Mouse (Mus musculus): ENCODE measurements around the gene Dab1. TPM values are rescaled to one million over a fixed set of nuclear protein-coding genes. Genes with fewer than 3 reads are reported as not detected.

The Dab1 gene
- polyA plus RNA-seq, 1 experiment = not detected

DNA sequence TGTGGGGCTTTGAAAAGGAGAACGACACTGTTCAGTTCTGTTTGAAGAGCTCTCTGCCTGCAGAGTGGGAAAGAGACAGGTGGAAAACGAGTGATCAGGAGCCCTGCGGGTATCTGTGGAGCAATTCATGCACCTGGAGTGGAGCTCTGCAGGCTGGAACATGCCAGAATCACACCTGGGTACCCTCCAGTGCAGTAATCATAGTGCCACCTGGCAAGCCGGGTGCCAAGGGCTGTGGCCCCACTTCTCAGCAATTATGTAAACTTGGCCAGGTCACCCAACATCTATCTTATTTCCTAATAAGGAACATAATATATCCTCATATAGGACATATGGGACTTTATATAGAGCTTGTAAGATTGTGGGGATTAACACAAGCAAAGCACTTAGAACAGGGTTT, 156.6 kb downstream of the Dab1 start:
- TF ChIP-seq POLR2A (IDR thresholded peaks at IDR 0.05; ENCODE audit: insufficient read depth, low read depth, low read length) (no peak), CTCF (IDR thresholded peaks at IDR 0.05; ENCODE audit: insufficient read depth, low read depth, low read length) (no peak)
- Histone ChIP-seq H3K4me3 (ENCODE audit: insufficient read depth, low read depth, low read length) (no peak overlapping the region), H3K27ac (ENCODE audit: insufficient read depth, low read depth, low read length) (no peak overlapping the region), H3K4me1 (ENCODE audit: control insufficient read depth, insufficient read depth, low read length) (no peaks in the 10 kb centered on the region)
- WGBS = 93% methylated on average over 4 of the region's 4 CpGs

DNA sequence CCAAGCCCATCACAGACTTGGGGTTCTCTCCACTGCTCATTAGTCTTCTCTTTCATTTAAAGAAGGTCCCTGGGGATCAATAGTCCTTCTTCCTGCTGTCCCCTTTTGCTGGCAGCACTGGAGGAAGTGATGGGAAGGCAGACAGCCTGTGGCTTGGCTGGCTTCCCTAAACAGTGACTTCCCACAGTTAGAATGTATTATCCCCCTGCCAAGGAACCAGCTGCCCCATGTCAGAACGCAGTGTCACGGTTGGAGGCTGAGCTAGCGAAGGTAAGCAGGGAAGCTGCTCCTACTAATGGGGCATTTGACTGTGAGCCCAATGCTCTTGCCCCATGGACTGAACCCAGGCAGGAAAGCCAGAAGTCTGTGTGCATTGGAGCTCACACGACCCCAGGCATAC, 162.2 kb downstream of the Dab1 start:
- WGBS = 59% methylated on average over 4 of the region's 4 CpGs
- no peak overlapping the region for H3K4me3 ChIP-seq (ENCODE audit: insufficient read depth, low read depth, low read length)
- H3K4me1 ChIP-seq (ENCODE audit: control insufficient read depth, insufficient read depth, low read length) = no peaks in the 10 kb centered on the region
- H3K27ac ChIP-seq (ENCODE audit: insufficient read depth, low read depth, low read length) = no peak overlapping the region
- no peak for TF ChIP-seq POLR2A (IDR thresholded peaks at IDR 0.05; ENCODE audit: insufficient read depth, low read depth, low read length)
- no peak for TF ChIP-seq CTCF (IDR thresholded peaks at IDR 0.05; ENCODE audit: insufficient read depth, low read depth, low read length)

DNA sequence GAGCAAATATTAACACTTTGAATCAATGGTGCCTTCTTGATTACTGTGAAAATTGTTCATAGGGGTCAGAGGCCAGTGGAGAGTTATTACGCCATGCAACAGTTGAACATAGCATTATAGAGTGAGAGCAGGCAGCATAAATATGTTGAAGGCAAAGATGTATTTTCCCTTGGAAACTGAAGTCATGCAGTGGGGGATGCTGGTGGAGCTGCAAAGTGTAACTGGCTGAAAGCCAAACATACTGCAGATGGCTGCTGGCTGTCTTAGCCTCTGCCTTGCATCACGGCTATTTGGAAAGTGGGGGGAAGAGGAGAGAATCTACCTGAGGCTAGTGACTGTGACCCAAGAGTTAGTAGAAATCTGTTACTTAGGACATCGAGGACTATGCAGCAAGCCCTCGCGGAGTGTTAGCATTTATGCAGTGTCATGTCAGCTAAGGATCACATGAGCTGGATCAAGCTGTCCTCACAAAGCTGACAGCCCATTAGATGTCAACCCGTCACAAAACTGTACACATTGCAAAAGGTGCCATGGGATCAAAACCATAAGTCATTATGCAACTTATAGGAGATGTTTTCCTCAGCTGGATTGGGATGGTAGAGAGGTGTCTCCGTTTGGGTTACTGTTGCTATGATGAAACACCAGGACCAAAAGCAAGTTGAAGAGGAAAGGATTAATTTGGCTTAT, 164.5 kb downstream of the Dab1 start:
- no peaks in the 10 kb centered on the region for H3K4me1 ChIP-seq (ENCODE audit: control insufficient read depth, insufficient read depth, low read length)
- no peak overlapping the region for H3K4me3 ChIP-seq (ENCODE audit: insufficient read depth, low read depth, low read length)
- TF ChIP-seq CTCF (IDR thresholded peaks at IDR 0.05; ENCODE audit: insufficient read depth, low read depth, low read length) = no peak
- no peak for TF ChIP-seq POLR2A (IDR thresholded peaks at IDR 0.05; ENCODE audit: insufficient read depth, low read depth, low read length)
- WGBS = 81% methylated on average over 7 of the region's 7 CpGs
- H3K27ac ChIP-seq (ENCODE audit: insufficient read depth, low read depth, low read length) = no peak overlapping the region

DNA sequence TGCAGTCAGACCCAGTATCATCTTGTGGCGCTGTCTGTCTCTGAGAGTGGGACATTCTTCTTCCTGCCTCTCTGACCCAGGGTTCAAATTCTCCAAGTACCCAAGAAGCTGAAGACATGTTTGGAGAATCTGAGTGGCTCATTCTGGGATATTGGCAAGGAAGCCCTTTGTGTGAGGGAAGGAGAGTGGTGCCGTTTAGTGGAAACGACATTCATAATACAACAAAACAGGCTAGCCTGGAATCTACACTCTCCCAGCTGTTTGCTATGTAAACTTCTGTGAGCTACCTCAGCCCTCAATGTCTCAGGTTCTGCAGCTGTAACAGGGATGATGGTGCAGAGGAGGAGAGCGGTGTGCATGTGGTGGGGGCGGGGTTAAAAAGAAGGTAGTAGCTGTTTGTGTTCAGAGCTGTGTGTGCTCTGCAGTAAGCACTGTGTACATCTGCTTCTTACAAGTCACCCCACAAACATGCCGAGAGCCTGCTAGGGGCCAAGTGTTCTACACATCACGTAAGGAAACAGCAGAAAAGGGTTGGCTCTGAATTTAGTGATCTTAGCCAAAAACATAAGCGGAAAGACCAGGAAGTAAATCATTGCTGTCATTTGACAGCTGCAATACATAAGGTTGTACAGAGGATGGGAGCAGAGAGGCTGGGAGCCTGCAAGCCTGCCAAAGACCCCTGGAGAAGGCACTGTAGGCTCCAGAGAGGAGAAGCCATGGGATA, 174.6 kb downstream of the Dab1 start:
- no peaks in the 10 kb centered on the region; the same call in 1 of the 2 replicates for H3K4me1 ChIP-seq (ENCODE audit: control insufficient read depth, insufficient read depth, low read length)
- H3K4me3 ChIP-seq (ENCODE audit: insufficient read depth, low read depth, low read length) = no peak overlapping the region
- no peak overlapping the region for H3K27ac ChIP-seq (ENCODE audit: insufficient read depth, low read depth, low read length)
- 68% methylated on average over 8 of the region's 8 CpGs for WGBS
- TF ChIP-seq CTCF (IDR thresholded peaks at IDR 0.05; ENCODE audit: insufficient read depth, low read depth, low read length) (no peak), POLR2A (IDR thresholded peaks at IDR 0.05; ENCODE audit: insufficient read depth, low read depth, low read length) (no peak)

DNA sequence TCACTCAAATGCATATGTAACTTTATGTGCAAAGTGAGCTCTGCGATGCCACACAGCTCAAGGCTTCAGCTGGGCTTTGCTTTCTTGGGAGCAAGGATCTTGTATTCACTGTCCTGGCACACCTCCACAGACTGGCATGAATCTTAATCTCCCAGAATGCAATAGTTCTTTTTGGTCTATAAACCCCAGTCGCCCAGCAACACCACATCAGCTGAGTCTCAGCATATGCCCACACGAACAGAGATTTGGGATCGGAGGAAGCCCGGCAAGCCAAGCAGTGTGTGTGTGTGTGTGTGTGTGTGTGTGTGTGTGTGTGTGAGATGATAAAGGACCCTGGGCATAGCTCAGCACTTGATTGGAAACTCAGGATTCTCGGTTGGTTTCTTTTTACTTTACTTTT, 177.3 kb downstream of the Dab1 start:
- TF ChIP-seq CTCF (IDR thresholded peaks at IDR 0.05; ENCODE audit: insufficient read depth, low read depth, low read length) = no peak
- no peak for TF ChIP-seq POLR2A (IDR thresholded peaks at IDR 0.05; ENCODE audit: insufficient read depth, low read depth, low read length)
- Histone ChIP-seq H3K27ac (ENCODE audit: insufficient read depth, low read depth, low read length) (no peak overlapping the region), H3K4me1 (ENCODE audit: control insufficient read depth, insufficient read depth, low read length) (no peaks in the 10 kb centered on the region; the same call in 1 of the 2 replicates), H3K4me3 (ENCODE audit: insufficient read depth, low read depth, low read length) (no peak overlapping the region)
- 43% methylated on average over 6 of the region's 6 CpGs for WGBS

DNA sequence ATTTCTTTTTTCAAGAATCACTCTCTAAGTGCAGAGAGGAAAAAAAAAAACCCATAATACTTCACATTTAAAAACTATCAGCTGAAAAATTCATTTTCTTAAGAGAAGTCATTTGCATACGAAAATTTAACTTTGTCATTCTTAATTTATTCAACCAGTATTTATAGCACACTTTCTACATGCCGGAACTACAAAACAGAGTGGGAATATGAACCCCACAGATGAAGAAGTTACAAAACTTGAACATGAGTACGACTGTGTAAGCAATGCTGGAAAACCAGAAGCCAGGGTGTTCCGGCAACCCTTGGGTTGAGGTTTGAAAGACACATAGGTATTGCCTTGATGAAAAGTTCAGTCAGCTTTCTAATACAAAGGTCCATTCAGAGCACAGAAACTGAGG, 183.3 kb downstream of the Dab1 start:
- Histone ChIP-seq H3K4me1 (ENCODE audit: control insufficient read depth, insufficient read depth, low read length) (no peaks in the 10 kb centered on the region), H3K27ac (ENCODE audit: insufficient read depth, low read depth, low read length) (no peak overlapping the region), H3K4me3 (ENCODE audit: insufficient read depth, low read depth, low read length) (no peak overlapping the region)
- WGBS = 87% methylated on average over 4 of the region's 4 CpGs
- no peak for TF ChIP-seq POLR2A (IDR thresholded peaks at IDR 0.05; ENCODE audit: insufficient read depth, low read depth, low read length)
- TF ChIP-seq CTCF (IDR thresholded peaks at IDR 0.05; ENCODE audit: insufficient read depth, low read depth, low read length) = no peak

DNA sequence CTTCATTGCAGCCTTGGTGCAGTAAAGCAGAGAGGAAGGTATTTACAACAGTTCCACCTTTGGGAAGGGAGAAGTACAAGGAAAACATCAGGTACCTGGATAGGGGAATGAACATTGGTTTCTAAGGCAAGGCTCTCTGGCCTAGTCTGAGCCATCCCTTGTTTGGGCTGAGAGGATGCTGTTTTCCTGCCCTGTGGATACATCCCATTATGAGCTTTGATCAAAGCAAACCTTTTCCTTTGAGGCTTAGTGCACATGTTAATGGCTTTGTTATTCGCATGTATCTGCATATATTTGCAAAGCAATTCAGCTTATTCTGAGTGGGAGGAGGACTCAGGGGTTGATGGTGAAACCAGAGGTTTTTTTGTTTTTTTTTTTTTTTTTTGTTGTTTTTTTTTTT, 185.3 kb downstream of the Dab1 start:
- no peak for TF ChIP-seq CTCF (IDR thresholded peaks at IDR 0.05; ENCODE audit: insufficient read depth, low read depth, low read length)
- no peak for TF ChIP-seq POLR2A (IDR thresholded peaks at IDR 0.05; ENCODE audit: insufficient read depth, low read depth, low read length)
- H3K27ac ChIP-seq (ENCODE audit: insufficient read depth, low read depth, low read length) = no peak overlapping the region
- H3K4me1 ChIP-seq (ENCODE audit: control insufficient read depth, insufficient read depth, low read length) = no peaks in the 10 kb centered on the region
- H3K4me3 ChIP-seq (ENCODE audit: insufficient read depth, low read depth, low read length) = no peak overlapping the region
- 81% methylated on average over 1 of the region's 1 CpGs for WGBS

DNA sequence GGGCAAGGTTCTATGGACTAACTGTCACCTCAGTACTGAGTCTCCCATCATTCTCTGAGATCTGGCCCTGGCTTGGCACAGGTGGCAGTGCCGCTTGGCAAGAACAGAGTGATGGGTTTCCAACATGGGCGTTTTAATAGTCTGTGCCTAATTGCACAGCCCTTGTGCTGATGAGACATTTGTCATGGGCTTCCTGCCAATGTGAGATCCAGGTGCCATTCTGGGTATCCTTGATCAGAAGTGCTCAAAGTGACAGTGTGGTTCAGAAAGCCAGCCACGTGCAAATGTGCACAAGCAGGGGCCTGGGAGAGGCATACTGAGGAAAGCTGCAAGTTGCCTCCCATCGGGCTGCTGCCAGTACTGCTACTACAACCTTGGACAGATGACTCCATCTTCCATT, 203.5 kb downstream of the Dab1 start:
- TF ChIP-seq CTCF (IDR thresholded peaks at IDR 0.05; ENCODE audit: insufficient read depth, low read depth, low read length) = no peak
- WGBS = 65% methylated on average over 4 of the region's 4 CpGs

DNA sequence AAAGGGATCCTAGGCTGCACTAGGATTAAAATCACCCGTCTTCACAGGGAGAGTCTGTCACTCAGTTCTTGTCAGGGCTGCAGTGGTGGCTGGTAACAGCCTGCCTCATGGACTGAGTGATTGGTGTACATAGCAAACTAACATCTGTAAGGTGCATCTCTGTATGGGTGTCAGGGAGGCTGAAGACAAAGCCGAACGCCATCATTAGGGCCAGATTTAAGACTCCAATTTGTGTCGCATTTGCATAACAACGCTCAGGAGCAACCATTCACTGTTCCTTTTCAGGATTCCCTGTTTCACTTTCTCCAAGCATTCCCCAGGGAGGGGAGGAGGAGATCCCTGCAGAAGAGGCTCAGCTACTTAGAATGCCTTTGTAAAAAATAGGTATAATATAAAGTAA, 219.2 kb downstream of the Dab1 start:
- Histone ChIP-seq H3K27ac (ENCODE audit: insufficient read depth, low read depth, low read length) (no peak overlapping the region), H3K4me1 (ENCODE audit: control insufficient read depth, insufficient read depth, low read length) (0 out of 2 replicates have a peak, but pooled peaks cover 2% of the 10 kb centered on the region), H3K4me3 (ENCODE audit: insufficient read depth, low read depth, low read length) (no peak overlapping the region)
- 33% methylated on average over 5 of the region's 5 CpGs for WGBS
- TF ChIP-seq CTCF (IDR thresholded peaks at IDR 0.05; ENCODE audit: insufficient read depth, low read depth, low read length) = no peak
- TF ChIP-seq POLR2A (IDR thresholded peaks at IDR 0.05; ENCODE audit: insufficient read depth, low read depth, low read length) = no peak

More for the DNA sequence above, 203.5 kb downstream of the Dab1 start:
- H3K4me1 ChIP-seq (ENCODE audit: control insufficient read depth, insufficient read depth, low read length) = no peaks in the 10 kb centered on the region
- no peak overlapping the region for H3K4me3 ChIP-seq (ENCODE audit: insufficient read depth, low read depth, low read length)
- no peak overlapping the region for H3K27ac ChIP-seq (ENCODE audit: insufficient read depth, low read depth, low read length)

Data from olfactory bulb, adult 2 months (tissue).